In the genomic region with DNA sequence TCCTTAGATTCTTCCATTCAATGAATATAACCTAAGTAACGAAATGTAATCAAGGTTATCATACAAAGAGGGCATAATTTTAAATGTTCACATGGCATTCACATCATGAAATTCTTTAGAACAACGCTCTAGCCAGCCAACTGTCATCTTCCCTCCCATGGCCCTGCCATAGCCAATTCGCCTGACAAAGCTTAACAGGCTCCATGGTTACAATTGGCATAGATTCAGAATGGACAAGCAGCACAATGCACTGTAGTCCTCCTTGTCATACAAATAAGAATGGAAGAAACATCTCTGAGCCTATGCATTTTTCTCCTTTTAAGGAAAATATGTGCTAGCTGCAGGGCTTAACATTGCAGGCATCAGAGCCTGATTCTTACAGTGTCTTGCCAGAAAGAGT, we compare ENCODE assay signal across 24 mouse cellular contexts.
A peak's percentile ranks its signal among the peaks of the same experiment; 100 is the strongest.
DNase-seq lines count a peak whose midpoint lies in the region; ATAC-seq and TF ChIP-seq lines count a peak whose summit lies in the region.
"Had no signal": no experiment of that assay in that cellular context is flagged by ENCODE, and none has a peak within 500 bp of the region (broad histone marks: within the 10 kb centered on the region; RNA-seq: fewer than 3 reads in every experiment).

No protein-coding gene starts in this region.

- peaks cover 12% of the 10 kb centered on the region for H3K4me1 ChIP-seq in forebrain, embryonic 14.5 days (ENCODE audit: control insufficient read depth, insufficient read depth, low read length)
- H3K4me1 ChIP-seq in forebrain, embryonic 11.5 days (replicated peaks; ENCODE audit: control insufficient read depth, insufficient read depth, low read length), result no peaks in the 10 kb centered on the region
- H3K4me1 ChIP-seq in hindbrain, postnatal 0 days (ENCODE audit: insufficient read depth, low read length), result no peaks in the 10 kb centered on the region
- H3K4me1 ChIP-seq in hindbrain, embryonic 10.5 days (replicated peaks), result no peaks in the 10 kb centered on the region
- H3K4me1 ChIP-seq: embryonic facial prominence, embryonic 12.5 days; embryonic facial prominence, embryonic 15.5 days; forebrain, embryonic 12.5 days had no signal

- no peaks in the 10 kb centered on the region for H3K36me3 ChIP-seq in forebrain, embryonic 14.5 days (ENCODE audit: control insufficient read depth, insufficient read depth, low read length)
- H3K36me3 ChIP-seq in forebrain, embryonic 11.5 days (ENCODE audit: control insufficient read depth, insufficient read depth, low read length), result no peaks in the 10 kb centered on the region
- H3K36me3 ChIP-seq in hindbrain, postnatal 0 days (ENCODE audit: insufficient read depth, low read length), result no peaks in the 10 kb centered on the region
- no peaks in the 10 kb centered on the region for H3K36me3 ChIP-seq in hindbrain, embryonic 10.5 days
- H3K36me3 ChIP-seq: embryonic facial prominence, embryonic 12.5 days; embryonic facial prominence, embryonic 15.5 days; forebrain, embryonic 12.5 days had no signal

- H3K9ac ChIP-seq in forebrain, embryonic 14.5 days (ENCODE audit: low read length), result no peak overlapping the region
- no peak overlapping the region for H3K9ac ChIP-seq in forebrain, embryonic 11.5 days (ENCODE audit: low read length)
- no peak overlapping the region for H3K9ac ChIP-seq in hindbrain, postnatal 0 days (replicated peaks; ENCODE audit: low read length)
- H3K9ac ChIP-seq: embryonic facial prominence, embryonic 12.5 days; embryonic facial prominence, embryonic 15.5 days; forebrain, embryonic 12.5 days had no signal

- no peak overlapping the region for H3K4me2 ChIP-seq in forebrain, embryonic 14.5 days (ENCODE audit: low read length)
- no peak overlapping the region for H3K4me2 ChIP-seq in forebrain, embryonic 11.5 days (ENCODE audit: low read depth, low read length, severe bottlenecking)
- no peak overlapping the region for H3K4me2 ChIP-seq in hindbrain, postnatal 0 days (ENCODE audit: low read depth, low read length)
- H3K4me2 ChIP-seq: embryonic facial prominence, embryonic 12.5 days; embryonic facial prominence, embryonic 15.5 days; forebrain, embryonic 12.5 days; heart, embryonic 11.5 days had no signal

- H3K27ac ChIP-seq in forebrain, embryonic 14.5 days (ENCODE audit: low read depth, low read length), result no peak overlapping the region
- no peak overlapping the region for H3K27ac ChIP-seq in forebrain, embryonic 11.5 days (ENCODE audit: low read depth, low read length)
- no peak overlapping the region for H3K27ac ChIP-seq in hindbrain, postnatal 0 days
- H3K27ac ChIP-seq in hindbrain, embryonic 10.5 days, result no peak overlapping the region
- H3K27ac ChIP-seq: embryonic facial prominence, embryonic 12.5 days; embryonic facial prominence, embryonic 15.5 days; forebrain, embryonic 12.5 days; gastrocnemius, adult 2 months had no signal

- no peak for ATAC-seq in forebrain, embryonic 14.5 days
- ATAC-seq in forebrain, embryonic 11.5 days (replicated peaks; ENCODE audit: low FRiP score), result no peak
- peak; percentile 84 for ATAC-seq in hindbrain, postnatal 0 days
- ATAC-seq: intestine, postnatal 0 days had no signal

- H3K9me3 ChIP-seq in forebrain, embryonic 14.5 days (replicated peaks; ENCODE audit: control insufficient read depth, low read length), result no peaks in the 10 kb centered on the region
- no peaks in the 10 kb centered on the region for H3K9me3 ChIP-seq in forebrain, embryonic 11.5 days (ENCODE audit: control insufficient read depth, low read length)
- no peaks in the 10 kb centered on the region for H3K9me3 ChIP-seq in hindbrain, postnatal 0 days (ENCODE audit: low read length)
- H3K9me3 ChIP-seq in hindbrain, embryonic 10.5 days, result no peaks in the 10 kb centered on the region
- H3K9me3 ChIP-seq: embryonic facial prominence, embryonic 12.5 days; embryonic facial prominence, embryonic 15.5 days; forebrain, embryonic 12.5 days had no signal

- no peaks in the 10 kb centered on the region for H3K27me3 ChIP-seq in forebrain, embryonic 14.5 days (replicated peaks; ENCODE audit: control insufficient read depth, insufficient read depth, low read length)
- H3K27me3 ChIP-seq in forebrain, embryonic 11.5 days (ENCODE audit: control insufficient read depth, insufficient read depth, low read length), result no peaks in the 10 kb centered on the region
- no peaks in the 10 kb centered on the region for H3K27me3 ChIP-seq in hindbrain, postnatal 0 days (ENCODE audit: insufficient read depth, low read length)
- no peaks in the 10 kb centered on the region for H3K27me3 ChIP-seq in hindbrain, embryonic 10.5 days (ENCODE audit: insufficient read depth, poor library complexity, severe bottlenecking)
- H3K27me3 ChIP-seq: CH12.LX; embryonic facial prominence, embryonic 12.5 days; embryonic facial prominence, embryonic 15.5 days; forebrain, embryonic 12.5 days had no signal

- TF ChIP-seq CTCF in hindbrain, postnatal 0 days (IDR thresholded peaks at IDR 0.05; ENCODE audit: low read depth), result no peak

- 61% methylated on average over 3 of the region's 3 CpGs for WGBS in forebrain, embryonic 14.5 days
- WGBS in forebrain, embryonic 11.5 days, result 79% methylated on average over 3 of the region's 3 CpGs
- 42% methylated on average over 3 of the region's 3 CpGs for WGBS in hindbrain, postnatal 0 days
- WGBS in hindbrain, embryonic 10.5 days, result 74% methylated on average over 3 of the region's 3 CpGs

- DNase-seq in forebrain, embryonic 14.5 days (ENCODE audit: low spot score), result peak; percentile 12
- DNase-seq in forebrain, embryonic 11.5 days (ENCODE audit: low spot score), result no peak
- DNase-seq in hindbrain, postnatal 0 days (ENCODE audit: low spot score), result peak; percentile 61
- no peak for DNase-seq in hindbrain, embryonic 10.5 days (ENCODE audit: low spot score)
- DNase-seq in ES-CJ7 (ENCODE audit: low read depth, low spot score) (peak; percentile 12), R1 (ENCODE audit: low read depth, low spot score) (peak; percentile 49)
- no peak for DNase-seq in layer of hippocampus, postnatal 14 days (ENCODE audit: low spot score in 2 of 2)
- no peak for DNase-seq in thymus, postnatal 10 days (ENCODE audit: low spot score in 2 of 2)
- DNase-seq: adrenal gland, adult 2 months; adrenal gland, postnatal 14 days; B cell, adult 2 months; cerebellum, adult 11-12 months; cerebellum, adult 9-10 months; cerebellum, postnatal 25 days; gastrocnemius, adult 2 months; gastrocnemius, postnatal 14 days; heart, adult 11 months; kidney, adult 2 months had no signal

- H3K4me3 ChIP-seq in forebrain, embryonic 14.5 days (ENCODE audit: low read depth, low read length), result no peak overlapping the region
- H3K4me3 ChIP-seq in forebrain, embryonic 11.5 days (ENCODE audit: low read depth, low read length), result no peak overlapping the region
- no peak overlapping the region for H3K4me3 ChIP-seq in hindbrain, postnatal 0 days (ENCODE audit: low read length)
- H3K4me3 ChIP-seq in hindbrain, embryonic 10.5 days, result no peak overlapping the region
- H3K4me3 ChIP-seq: embryonic facial prominence, embryonic 12.5 days; embryonic facial prominence, embryonic 15.5 days; forebrain, embryonic 12.5 days; gastrocnemius, adult 2 months had no signal

Comparison
In these comparisons a context has a peak if more than half of its experiments do, and no peak if none do; other contexts are left out.
1. DNase-seq: peak in forebrain, embryonic 14.5 days (single experiment), hindbrain, postnatal 0 days (single experiment), ES-CJ7 (single experiment) and R1 (single experiment); none in forebrain, embryonic 11.5 days (single experiment), hindbrain, embryonic 10.5 days (single experiment), layer of hippocampus, postnatal 14 days (0 of 2) and thymus, postnatal 10 days (0 of 2).